Mouse (Mus musculus) liver, embryonic 13.5 days (tissue): Measurements from ENCODE around the gene Fcho2. TPM values are rescaled to one million over a fixed set of nuclear protein-coding genes. Genes with fewer than 3 reads are reported as not detected.
"Not testable (repeated sequence)": the region's sequence is repeated elsewhere in the genome, so short reads cannot be mapped to it uniquely, and the experiment has no call there.

ENCODE experiments used
- ATAC-seq: fragments of 200-750 bp; cut with Nextera tagmentation; 2 replicates; pipeline ENCODE4 v1.8.0; 2017; ENCODE audit warnings: low read depth, mild to moderate bottlenecking, moderate number of reproducible peaks, moderate library complexity
- DNase-seq: peaks from one replicate; pipeline ENCODE4 v3.0.0; 2022
- H3K27ac ChIP-seq: fragments of 300-500 bp; sonication (generic); 2 replicates; pipeline ENCODE4 v1.5.1; 2015; ENCODE audit warnings: moderate library complexity, mild to moderate bottlenecking, inconsistent platforms
- H3K27me3 ChIP-seq: fragments of 300-500 bp; sonication (generic); 2 replicates; pipeline ENCODE4 v1.6.1; 2015; ENCODE audit warnings: mild to moderate bottlenecking, inconsistent platforms
- H3K36me3 ChIP-seq: fragments of 300-500 bp; sonication (generic); 2 replicates; pipeline ENCODE4 v1.6.1; 2015; ENCODE audit warnings: mild to moderate bottlenecking, inconsistent platforms
- H3K4me1 ChIP-seq: fragments of 300-500 bp; sonication (generic); replicated peaks from 2 replicates; pipeline ENCODE4 v1.6.1; 2015; ENCODE audit warnings: inconsistent platforms
- H3K4me2 ChIP-seq: fragments of 300-500 bp; sonication (generic); 2 replicates; pipeline ENCODE4 v1.6.1; 2015; ENCODE audit warnings: inconsistent platforms, mild to moderate bottlenecking, moderate library complexity
- H3K4me3 ChIP-seq: fragments of 300-500 bp; sonication (generic); replicated peaks from 2 replicates; pipeline ENCODE4 v1.5.1; 2015; ENCODE audit warnings: mild to moderate bottlenecking, inconsistent platforms
- H3K9ac ChIP-seq: fragments of 300-500 bp; sonication (generic); 2 replicates; pipeline ENCODE4 v1.6.1; 2015; ENCODE audit warnings: mild to moderate bottlenecking, inconsistent platforms
- H3K9me3 ChIP-seq: fragments of 300-500 bp; sonication (generic); replicated peaks from 2 replicates; pipeline ENCODE4 v1.6.1; 2016; ENCODE audit warnings: inconsistent platforms
- WGBS: fragments of 180-500 bp; shearing (Covaris S2); methylation state at CpG from one replicate; pipeline ENCODE4 v1.1.7; 2015; ENCODE audit not compliant: insufficient replicate concordance; 5-methylcytosine and 5-hydroxymethylcytosine counted together
- polyA plus RNA-seq: library from polyadenylated mRNA; unstranded; fragments of >200 nt; fragmentation: Nextera tagmentation; extraction: Ambion mirVana; gene quantifications from 2 replicates; pipeline ENCODE4 v1.2.1, GENCODE M21; 2015

The Fcho2 gene
- polyA plus RNA-seq: 20.6 and 28.5 TPM in 2 replicates

GRCm38 (mm10) chr13:98815147-98815785 lies at the start of gene Fcho2:
Fcho2 (minus strand) TSS chr13:98815449.
- Histone ChIP-seq H3K9me3 (no peaks in the 10 kb centered on the region), H3K4me2 (peak within 1 kb of the TSS; percentile 73), H3K27me3 (no peaks in the 10 kb centered on the region), H3K4me3 (peak within 1 kb of the TSS; percentile 98), H3K36me3 (no peaks in the 10 kb centered on the region), H3K9ac (peak within 1 kb of the TSS; percentile 100), H3K27ac (peak within 1 kb of the TSS; percentile 98), H3K4me1 (peaks cover 35% of the 10 kb centered on the region)
- DNase-seq: peak; percentile 98
- WGBS: 1% methylated on average over 61 of the region's 61 CpGs
- peak; percentile 95 for ATAC-seq

DNA sequence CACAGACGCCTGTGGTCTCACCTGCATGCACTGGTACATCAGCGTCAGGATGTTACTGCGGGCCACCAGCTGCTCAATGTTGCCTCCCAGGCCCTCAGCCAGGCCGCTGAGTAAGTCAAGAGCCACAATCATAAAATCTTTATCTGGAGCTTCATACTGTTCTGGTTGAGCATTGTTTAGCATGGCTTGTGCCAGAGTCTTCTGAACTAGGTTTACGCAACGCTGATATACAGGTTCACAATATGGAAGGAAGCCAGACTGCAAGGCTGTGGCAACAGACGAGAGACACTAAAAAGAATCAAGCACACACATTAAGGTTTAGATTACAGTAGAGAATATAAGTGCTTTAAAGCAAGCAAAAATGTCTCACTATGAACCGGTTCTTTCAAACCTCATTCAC lies 40.0 kb upstream of the Fcho2 start:
- no peaks in the 10 kb centered on the region for H3K4me1 ChIP-seq

DNA sequence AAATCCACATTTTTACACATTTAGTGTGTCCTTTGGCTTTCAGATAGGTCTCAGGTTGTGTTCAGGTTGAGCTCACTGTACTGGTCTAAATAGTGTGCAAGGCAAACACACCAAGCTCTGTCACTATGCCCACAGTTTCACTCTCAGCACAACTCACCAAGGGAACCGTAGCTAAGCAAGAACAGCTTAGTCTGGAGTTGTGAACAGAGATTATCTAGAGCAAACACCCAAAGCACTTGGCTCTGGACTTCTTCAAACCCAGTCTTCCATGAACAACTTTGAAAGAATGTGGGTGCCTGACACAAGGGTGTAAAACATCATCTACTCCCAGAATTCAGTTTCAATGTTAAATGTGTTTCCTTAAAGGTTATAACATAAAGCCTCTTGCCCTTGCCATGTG lies 30.5 kb upstream of the Fcho2 start:
- ATAC-seq: no peak
- H3K4me2 ChIP-seq: no peak overlapping the region
- 77% methylated on average over 1 of the region's 1 CpGs for WGBS
- H3K27ac ChIP-seq: no peak overlapping the region
- peaks cover 46% of the 10 kb centered on the region for H3K36me3 ChIP-seq
- H3K9me3 ChIP-seq: no peaks in the 10 kb centered on the region
- H3K4me3 ChIP-seq: no peak overlapping the region
- H3K9ac ChIP-seq: no peak overlapping the region
- no peaks in the 10 kb centered on the region for H3K4me1 ChIP-seq
- no peak for DNase-seq
- H3K27me3 ChIP-seq: no peaks in the 10 kb centered on the region

More for the DNA sequence above, 40.0 kb upstream of the Fcho2 start:
- no peak overlapping the region for H3K4me2 ChIP-seq
- H3K36me3 ChIP-seq: peaks cover 76% of the 10 kb centered on the region
- no peak overlapping the region for H3K9ac ChIP-seq
- H3K27ac ChIP-seq: no peak overlapping the region
- no peaks in the 10 kb centered on the region for H3K27me3 ChIP-seq
- no peak overlapping the region for H3K4me3 ChIP-seq
- H3K9me3 ChIP-seq: no peaks in the 10 kb centered on the region
- 87% methylated on average over 8 of the region's 8 CpGs for WGBS
- no peak for ATAC-seq
- no peak for DNase-seq

DNA sequence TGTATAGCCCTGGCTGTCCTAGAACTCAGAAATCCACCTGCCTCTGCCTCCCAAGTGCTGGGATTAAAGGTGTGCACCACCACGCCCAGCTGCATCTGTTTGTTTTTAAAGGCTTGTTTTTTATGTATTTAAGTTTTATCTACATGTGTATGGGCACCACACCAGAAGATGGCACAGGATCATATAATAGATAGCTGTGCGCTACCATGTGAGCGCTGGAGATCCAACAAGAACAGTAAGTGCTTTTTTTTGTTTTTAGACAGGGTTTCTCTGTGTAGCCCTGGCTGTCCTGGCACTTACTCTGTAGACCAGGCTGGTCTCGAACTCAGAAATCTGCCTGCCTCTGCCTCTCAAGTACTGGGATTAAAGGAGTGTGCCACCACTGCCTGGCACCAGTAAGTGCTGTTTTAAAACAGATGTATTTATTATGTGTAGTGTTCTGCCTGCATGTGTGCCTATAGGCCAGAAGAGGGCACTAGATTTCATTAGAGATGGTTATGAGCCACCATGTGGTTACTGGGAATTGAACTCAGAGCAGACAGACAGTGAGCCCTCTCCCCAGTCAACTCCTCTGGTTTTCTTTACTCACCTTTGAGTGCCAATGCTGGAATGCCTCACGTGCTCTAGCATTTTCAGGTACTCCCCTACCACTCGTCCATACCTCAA lies 21.3 kb upstream of the Fcho2 start:
- DNase-seq (no peak), ATAC-seq (peak; percentile 52)
- peaks cover 19% of the 10 kb centered on the region for H3K36me3 ChIP-seq
- H3K9ac ChIP-seq: no peak overlapping the region
- H3K4me2 ChIP-seq: no peak overlapping the region
- 69% methylated on average over 6 of the region's 6 CpGs for WGBS
- H3K27me3 ChIP-seq: no peaks in the 10 kb centered on the region
- H3K4me3 ChIP-seq: no peak overlapping the region
- peaks cover 23% of the 10 kb centered on the region for H3K4me1 ChIP-seq
- H3K27ac ChIP-seq: peak overlapping the region; percentile 50; the same call in 1 of the 2 replicates
- H3K9me3 ChIP-seq: no peaks in the 10 kb centered on the region

GRCm38 (mm10) chr13:98835740-98836139 lies 20.5 kb upstream of the Fcho2 start:
- Histone ChIP-seq H3K9ac (no peak overlapping the region), H3K36me3 (peaks cover 19% of the 10 kb centered on the region), H3K9me3 (no peaks in the 10 kb centered on the region), H3K27me3 (no peaks in the 10 kb centered on the region), H3K4me2 (0 out of 2 replicates have a peak overlapping the region, but pooled peaks have one; percentile 17), H3K27ac (peak overlapping the region; percentile 50), H3K4me1 (peaks cover 23% of the 10 kb centered on the region), H3K4me3 (no peak overlapping the region)
- ATAC-seq (peak; percentile 84), DNase-seq (no peak)
- WGBS: 15% methylated on average over 5 of the region's 5 CpGs

- no peak for ATAC-seq
- Histone ChIP-seq H3K9me3 (no peaks in the 10 kb centered on the region), H3K36me3 (peaks cover 14% of the 10 kb centered on the region), H3K27ac (no peak overlapping the region), H3K4me2 (no peak overlapping the region), H3K27me3 (no peaks in the 10 kb centered on the region), H3K4me3 (no peak overlapping the region), H3K9ac (no peak overlapping the region), H3K4me1 (peaks cover 23% of the 10 kb centered on the region)
- DNase-seq: no peak
- WGBS: 84% methylated on average over 3 of the region's 3 CpGs
Measured at GRCm38 (mm10) chr13:98834723-98835122, 19.5 kb upstream of the Fcho2 start.

DNA sequence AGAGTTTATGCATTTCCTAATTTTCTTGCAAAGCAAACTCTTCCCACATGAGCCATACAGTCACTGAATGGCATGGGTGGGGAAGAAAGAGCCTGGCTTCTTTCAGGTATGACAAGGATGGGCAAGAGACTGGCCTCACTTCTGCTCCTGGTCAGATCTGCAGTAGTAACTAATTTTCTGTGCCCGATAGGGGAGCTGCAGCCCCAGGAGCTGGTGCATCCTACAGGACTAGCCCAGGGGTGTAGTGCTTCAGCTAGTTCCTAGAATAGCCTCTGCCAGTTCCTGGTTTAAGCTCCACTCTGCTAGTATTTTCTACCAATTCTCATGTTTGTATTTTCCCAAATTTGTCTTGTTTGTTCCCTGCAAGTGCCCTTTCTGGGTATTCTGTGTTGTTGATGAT lies 18.9 kb upstream of the Fcho2 start:
- ATAC-seq (no peak), DNase-seq (no peak)
- H3K36me3 ChIP-seq: peaks cover 11% of the 10 kb centered on the region
- no peaks in the 10 kb centered on the region for H3K9me3 ChIP-seq
- no peak overlapping the region for H3K27ac ChIP-seq
- H3K9ac ChIP-seq: 0 out of 2 replicates have a peak overlapping the region, but pooled peaks have one; percentile 13
- WGBS: 39% methylated on average over 1 of the region's 1 CpGs
- peaks cover 23% of the 10 kb centered on the region for H3K4me1 ChIP-seq
- no peaks in the 10 kb centered on the region for H3K27me3 ChIP-seq
- no peak overlapping the region for H3K4me2 ChIP-seq
- no peak overlapping the region for H3K4me3 ChIP-seq

GRCm38 (mm10) chr13:98832451-98833450 lies 17.5 kb upstream of the Fcho2 start:
- no peaks in the 10 kb centered on the region for H3K9me3 ChIP-seq
- no peaks in the 10 kb centered on the region for H3K27me3 ChIP-seq
- no peak overlapping the region for H3K4me2 ChIP-seq
- peaks cover 23% of the 10 kb centered on the region for H3K4me1 ChIP-seq
- no peak for ATAC-seq
- WGBS: 58% methylated on average over 10 of the region's 10 CpGs
- peak overlapping the region; percentile 39 for H3K27ac ChIP-seq
- no peak overlapping the region for H3K4me3 ChIP-seq
- H3K36me3 ChIP-seq: peaks cover 6% of the 10 kb centered on the region
- no peak overlapping the region for H3K9ac ChIP-seq
- no peak for DNase-seq

DNA sequence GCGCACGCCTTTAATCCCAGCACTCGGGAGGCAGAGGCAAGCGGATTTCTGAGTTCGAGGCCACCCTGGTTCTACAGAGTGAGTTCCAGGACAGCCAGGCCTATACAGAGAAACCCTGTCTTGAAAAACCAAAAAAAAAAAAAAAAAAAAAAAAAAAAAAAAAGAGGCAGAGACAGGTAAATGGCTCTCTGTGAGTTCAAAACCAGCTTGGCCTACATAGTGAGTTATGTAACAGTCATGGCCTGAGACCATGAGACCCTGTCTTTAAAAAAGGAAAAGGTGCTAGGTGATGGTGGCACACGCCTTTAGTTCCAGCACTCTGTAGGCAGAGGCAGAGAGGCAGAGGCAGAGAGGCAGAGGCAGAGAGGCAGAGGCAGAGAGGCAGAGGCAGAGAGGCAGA lies 13.8 kb upstream of the Fcho2 start:
- not testable (repeated sequence) for H3K27me3 ChIP-seq, H3K36me3 ChIP-seq, H3K4me2 ChIP-seq, H3K9ac ChIP-seq, H3K27ac ChIP-seq, ATAC-seq, H3K4me3 ChIP-seq, DNase-seq, H3K4me1 ChIP-seq, H3K9me3 ChIP-seq
- WGBS: 82% methylated on average over 6 of the region's 6 CpGs

DNA sequence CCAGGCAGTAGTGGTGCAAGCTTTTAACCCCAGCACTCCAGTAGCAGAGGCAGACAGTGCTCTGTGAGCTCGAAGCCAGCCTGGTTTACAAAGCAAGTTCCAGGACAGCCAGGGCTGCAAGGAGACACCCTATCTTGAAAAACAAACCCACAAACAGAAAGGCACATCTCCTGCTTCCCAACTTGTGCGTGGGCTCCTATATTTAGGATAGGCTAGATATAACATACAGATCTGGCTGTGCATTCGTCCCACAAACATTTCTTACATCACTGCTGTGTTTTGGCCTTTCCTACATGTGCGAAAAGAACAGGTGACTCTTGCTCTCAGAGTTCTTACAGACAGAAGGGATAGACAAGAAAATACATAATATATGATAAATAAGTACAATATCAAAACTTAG lies 10.3 kb upstream of the Fcho2 start:
- H3K4me2 ChIP-seq: no peak overlapping the region
- no peaks in the 10 kb centered on the region for H3K27me3 ChIP-seq
- no peaks in the 10 kb centered on the region for H3K9me3 ChIP-seq
- no peaks in the 10 kb centered on the region for H3K36me3 ChIP-seq
- H3K27ac ChIP-seq: no peak overlapping the region
- DNase-seq: no peak
- H3K9ac ChIP-seq: no peak overlapping the region
- H3K4me1 ChIP-seq: no peaks in the 10 kb centered on the region
- no peak overlapping the region for H3K4me3 ChIP-seq
- ATAC-seq: no peak
- WGBS: 62% methylated on average over 4 of the region's 4 CpGs

DNA sequence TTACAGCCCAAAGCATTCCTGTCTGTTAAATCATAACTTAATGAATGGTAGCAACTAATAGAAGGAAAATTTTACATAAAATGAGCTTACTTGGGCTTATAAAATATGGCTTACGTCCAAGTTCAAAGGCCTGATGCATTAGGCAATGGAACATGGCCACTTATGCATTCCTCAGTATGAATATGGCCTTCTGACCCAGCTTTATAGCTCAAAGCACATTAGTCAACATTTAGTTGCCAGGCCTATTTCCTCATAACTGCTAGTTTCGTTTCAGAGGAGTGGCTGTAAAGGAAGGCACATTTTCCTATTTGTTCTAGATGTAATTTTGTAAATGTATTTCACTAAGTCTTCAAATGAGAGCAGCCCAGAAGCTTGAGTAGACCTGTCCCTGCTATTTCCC lies 3.8 kb upstream of the Fcho2 start:
- no peak for ATAC-seq
- no peak overlapping the region for H3K9ac ChIP-seq
- no peaks in the 10 kb centered on the region for H3K27me3 ChIP-seq
- DNase-seq: no peak
- H3K4me3 ChIP-seq: no peak overlapping the region
- no peak overlapping the region for H3K4me2 ChIP-seq
- H3K27ac ChIP-seq: no peak overlapping the region
- no peaks in the 10 kb centered on the region for H3K9me3 ChIP-seq
- no peaks in the 10 kb centered on the region for H3K36me3 ChIP-seq
- H3K4me1 ChIP-seq: peaks cover 12% of the 10 kb centered on the region
- 58% methylated on average over 2 of the region's 2 CpGs for WGBS
